Mouse (Mus musculus) left cerebral cortex, adult 11 months (tissue): ENCODE measurements around the gene Ugt8a.

ENCODE experiments used
- DNase-seq: peaks from one replicate; pipeline ENCODE4 v3.0.0; 2022; ENCODE audit warnings: low spot score

The Ugt8a gene

GRCm38 (mm10) chr3:125938092-125938755, at the start of gene Ugt8a:
TSS of gene Ugt8a (minus strand) at chr3:125938619.
- no peak for DNase-seq

- no peak for DNase-seq
Observed at GRCm38 (mm10) chr3:125986639-125987038, 48.2 kb upstream of the Ugt8a start.

- DNase-seq: no peak
Observed at GRCm38 (mm10) chr3:125983707-125984420, 45.4 kb upstream of the Ugt8a start.

- DNase-seq: no peak
Observed at GRCm38 (mm10) chr3:125979475-125979874, 41.1 kb upstream of the Ugt8a start.

GRCm38 (mm10) chr3:125975899-125976298, 37.5 kb upstream of the Ugt8a start:
- DNase-seq: no peak

- DNase-seq: peak; percentile 23
Observed at GRCm38 (mm10) chr3:125969458-125969857, 31.0 kb upstream of the Ugt8a start.

- no peak for DNase-seq
Observed at GRCm38 (mm10) chr3:125956196-125956885, 17.9 kb upstream of the Ugt8a start.

- no peak for DNase-seq
Observed at GRCm38 (mm10) chr3:125954881-125955280, 16.5 kb upstream of the Ugt8a start.

- no peak for DNase-seq
Observed at GRCm38 (mm10) chr3:125940811-125941210, 2.4 kb upstream of the Ugt8a start.

GRCm38 (mm10) chr3:125938756-125939109, 314 bp upstream of the Ugt8a start:
- peak; percentile 25 for DNase-seq

- DNase-seq: no peak
Observed at GRCm38 (mm10) chr3:125937536-125938091, 805 bp downstream of the Ugt8a start.

- no peak for DNase-seq
Observed at GRCm38 (mm10) chr3:125935796-125936195, 2.6 kb downstream of the Ugt8a start.

GRCm38 (mm10) chr3:125932594-125933237, 5.7 kb downstream of the Ugt8a start:
- DNase-seq: no peak

GRCm38 (mm10) chr3:125931059-125931458, 7.4 kb downstream of the Ugt8a start:
- no peak for DNase-seq

- DNase-seq: no peak
Observed at GRCm38 (mm10) chr3:125920876-125921275, 17.5 kb downstream of the Ugt8a start.

GRCm38 (mm10) chr3:125898976-125899375, 39.4 kb downstream of the Ugt8a start:
- no peak for DNase-seq

- no peak for DNase-seq
Observed at GRCm38 (mm10) chr3:125887109-125887508, 51.3 kb downstream of the Ugt8a start.

GRCm38 (mm10) chr3:125884879-125885278, 53.5 kb downstream of the Ugt8a start:
- DNase-seq: no peak

- DNase-seq: no peak
Observed at GRCm38 (mm10) chr3:125884423-125884822, 54.0 kb downstream of the Ugt8a start.

- DNase-seq: no peak
Observed at GRCm38 (mm10) chr3:125883009-125883408, 55.4 kb downstream of the Ugt8a start.

- no peak for DNase-seq
Observed at GRCm38 (mm10) chr3:125881835-125882234, 56.6 kb downstream of the Ugt8a start.

GRCm38 (mm10) chr3:125874371-125874770, 64.0 kb downstream of the Ugt8a start:
- no peak for DNase-seq
